Mouse (Mus musculus) layer of hippocampus, adult 18-20 months (tissue): ENCODE results near the gene Slc17a1. TPM values are rescaled to one million over a fixed set of nuclear protein-coding genes. Genes with fewer than 3 reads are reported as not detected.

Experiments
- DNase-seq, 2 experiments: peaks; one replicate each; pipeline ENCODE4 v3.0.0; 2022; ENCODE audit warnings: low spot score in 2 of 2
- microRNA-seq, 2 experiments: library from miRNA; unstranded; fragments of <30 nt; microRNA quantifications; one replicate each; pipeline ENCODE4 v1.2.0; 2021
- total RNA-seq, 2 experiments: library from RNA; stranded (reverse); gene quantifications; 2 replicates each; pipeline ENCODE4 v1.2.3; 2021

Slc17a1 gene
- total RNA-seq, 2 experiments from 2014 or later = not detected

GRCm38 (mm10) chr13:23942861-23943260 lies 75.3 kb downstream of the Slc17a1 start:
- DNase-seq = no peak

Small RNA genes lying within 50 kb of the gene (microRNA-seq; reads per million reads assigned to microRNA genes)
- 0 reads per million in 2 experiments for gene Gm44344

Other genes starting within 250 kb of the Slc17a1 start
- gene Hist1h2be, start 246.6 kb upstream of the Slc17a1 start, total RNA-seq = 10 to 100 TPM; 10.2 to 11.3 TPM
- gene Hist1h1e, start 245.2 kb upstream of the Slc17a1 start, total RNA-seq = 10 to 100 TPM; 41.8 to 45.0 TPM
- 1 to 10 TPM; 2.3 to 3.4 TPM for gene Hist1h2ac, start 183.8 kb upstream of the Slc17a1 start, total RNA-seq
- 10 to 100 TPM; 53.5 to 63.1 TPM for gene Hist1h2bc, start 183.6 kb upstream of the Slc17a1 start, total RNA-seq
- not detected for gene Hist1h1t, start 171.9 kb upstream of the Slc17a1 start, total RNA-seq
- 100 to 1,000 TPM; 104 to 112 TPM for gene Hist1h4c, start 169.3 kb upstream of the Slc17a1 start, total RNA-seq
- gene Hfe, start 156.9 kb upstream of the Slc17a1 start, total RNA-seq = 1 to 10 TPM; 4.1 to 4.2 TPM
- 10 to 100 TPM; 47.0 to 47.3 TPM for gene Hist1h1c, start 128.9 kb upstream of the Slc17a1 start, total RNA-seq
- under 1 TPM; 0.62 to 0.63 TPM for gene Hist1h3c, start 122.1 kb upstream of the Slc17a1 start, total RNA-seq
- 10 to 100 TPM; 15.7 to 19.5 TPM for gene Hist1h2bb, start 121.0 kb upstream of the Slc17a1 start, total RNA-seq
- 10 to 100 TPM; 28.1 to 35.2 TPM for gene Hist1h2ab, start 116.6 kb upstream of the Slc17a1 start, total RNA-seq
- gene Hist1h3b, start 115.5 kb upstream of the Slc17a1 start, total RNA-seq = 1 to 10 TPM; 7.6 to 9.4 TPM
- gene Hist1h4b, start 110.7 kb upstream of the Slc17a1 start, total RNA-seq = 10 to 100 TPM; 73.0 to 74.7 TPM
- 10 to 100 TPM; 42.9 to 49.4 TPM for gene Hist1h4a, start 106.5 kb upstream of the Slc17a1 start, total RNA-seq
- 10 to 100 TPM; 27.5 to 33.9 TPM for gene Hist1h3a, start 105.4 kb upstream of the Slc17a1 start, total RNA-seq
- gene Hist1h1a, start 104.1 kb upstream of the Slc17a1 start, total RNA-seq = 10 to 100 TPM; 15.7 to 16.5 TPM
- not detected for gene Trim38, start 97.8 kb upstream of the Slc17a1 start, total RNA-seq
- gene Slc17a2, start 60.8 kb upstream of the Slc17a1 start, total RNA-seq = not detected
- gene Slc17a3, start 28.3 kb upstream of the Slc17a1 start, total RNA-seq = not detected
- not detected for gene Slc17a4, start 47.3 kb downstream of the Slc17a1 start, total RNA-seq
- gene Hist1h2ba, start 66.4 kb downstream of the Slc17a1 start, total RNA-seq = not detected
- gene Hist1h2aa, start 66.7 kb downstream of the Slc17a1 start, total RNA-seq = not detected
- gene Scgn, start 123.5 kb downstream of the Slc17a1 start, total RNA-seq = 1 to 10 TPM; 1.7 to 3.6 TPM